Mouse (Mus musculus) yolk sac, embryonic 10.5 days (tissue): ENCODE data around the gene Baz1b.

ENCODE experiments used
- DNase-seq: peaks from one replicate; pipeline ENCODE4 v3.0.0-alpha.2; 2017; ENCODE audit warnings: low spot score

Baz1b gene

DNA sequence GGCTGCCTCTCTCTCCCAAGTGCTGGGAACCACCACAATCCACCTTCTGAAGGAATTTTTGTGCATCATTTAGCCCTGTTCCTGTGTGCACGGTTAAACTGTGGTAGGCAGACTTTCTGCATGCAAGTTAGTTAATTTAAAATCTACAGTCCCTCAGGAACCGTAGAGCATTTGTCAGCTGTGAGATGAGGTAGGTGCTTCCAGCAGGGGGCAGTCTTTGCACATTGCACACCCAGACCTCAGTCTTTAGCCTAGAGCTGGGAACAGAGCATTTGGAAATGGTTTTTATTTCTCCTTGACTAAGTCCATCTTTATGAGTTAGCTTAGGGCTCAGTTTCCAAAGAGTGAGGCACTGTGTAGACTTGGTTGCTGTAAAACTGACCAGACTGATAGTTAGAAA lies 49.5 kb downstream of the Baz1b start:
- peak; percentile 36 for DNase-seq

DNA sequence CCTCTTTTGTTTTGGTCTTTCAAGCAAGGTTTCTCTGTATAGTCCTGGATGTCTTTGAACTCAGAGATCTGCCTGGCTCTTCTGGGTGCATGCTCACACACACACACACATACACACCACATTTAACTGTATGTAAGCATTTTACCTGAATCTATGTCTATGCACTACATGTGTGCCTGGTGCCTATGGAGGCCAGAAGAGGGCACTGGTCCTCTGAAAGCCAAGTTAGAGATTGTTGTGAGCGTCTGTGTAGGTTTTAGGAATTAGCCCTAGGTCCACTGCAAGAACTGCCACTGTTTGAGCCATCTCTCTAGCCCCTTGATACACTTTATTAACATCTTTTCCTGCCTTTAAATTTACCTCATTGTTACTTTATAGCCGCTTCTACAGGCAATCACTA lies 51.8 kb downstream of the Baz1b start:
- no peak for DNase-seq

DNA sequence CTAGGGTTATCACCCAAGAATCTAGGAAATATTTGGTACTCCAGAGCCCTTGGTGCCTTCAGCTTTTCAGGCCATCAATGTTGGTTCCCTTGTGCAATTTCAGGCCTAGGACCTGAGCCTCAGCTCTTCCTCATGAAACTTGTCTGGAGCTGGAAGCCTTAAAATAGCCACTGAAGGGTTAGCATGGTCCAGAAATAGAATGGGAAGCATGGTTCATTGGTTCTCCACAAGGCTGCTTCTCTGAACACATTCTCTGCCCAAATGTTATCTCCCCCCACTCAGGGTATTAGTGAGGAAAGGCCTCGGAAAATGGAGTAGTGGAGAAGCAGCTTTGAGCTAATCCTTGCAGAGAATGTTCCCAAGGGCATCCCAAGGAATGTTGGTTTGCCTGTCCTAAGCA lies 54.4 kb downstream of the Baz1b start:
- no peak for DNase-seq

DNA sequence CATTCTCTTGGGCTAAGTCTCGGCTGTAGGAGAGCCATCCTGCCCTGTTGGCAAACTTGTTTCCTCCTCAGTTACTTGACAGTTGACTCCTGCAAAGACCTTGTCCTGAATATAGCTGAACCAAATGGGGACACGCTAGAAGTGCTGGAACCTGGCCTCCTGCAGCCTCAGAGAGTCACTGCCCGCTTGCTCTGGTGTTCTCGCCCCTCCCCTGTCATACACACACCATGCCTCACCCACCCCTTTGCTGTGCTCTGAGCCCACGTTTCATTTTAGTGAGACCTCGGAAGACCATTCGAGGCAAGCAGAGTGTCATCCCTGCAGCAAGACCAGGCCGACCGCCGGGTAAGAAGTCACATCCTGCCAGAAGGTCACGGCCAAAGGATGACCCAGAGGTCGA lies 55.1 kb downstream of the Baz1b start:
- DNase-seq = no peak

DNA sequence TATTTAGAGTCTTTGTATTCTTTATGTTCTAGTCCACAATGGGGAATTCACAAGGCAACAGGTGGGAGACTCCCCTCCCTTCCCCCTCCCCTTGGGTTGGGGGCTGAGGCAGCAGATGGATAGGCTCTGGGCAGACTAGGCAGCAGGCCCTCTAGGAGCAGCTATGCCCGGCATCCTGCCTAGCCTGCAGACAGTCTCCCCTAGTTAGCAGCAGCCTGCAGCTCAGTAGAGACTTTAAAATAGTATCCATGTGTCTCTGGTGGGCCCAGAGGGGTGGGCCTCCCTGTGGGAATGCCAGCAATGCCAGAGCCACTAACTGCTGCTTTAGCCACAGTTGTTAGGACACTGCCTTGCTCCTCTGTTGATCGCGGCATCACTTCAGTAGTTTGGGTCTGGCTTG lies 55.5 kb downstream of the Baz1b start:
- DNase-seq = no peak

DNA sequence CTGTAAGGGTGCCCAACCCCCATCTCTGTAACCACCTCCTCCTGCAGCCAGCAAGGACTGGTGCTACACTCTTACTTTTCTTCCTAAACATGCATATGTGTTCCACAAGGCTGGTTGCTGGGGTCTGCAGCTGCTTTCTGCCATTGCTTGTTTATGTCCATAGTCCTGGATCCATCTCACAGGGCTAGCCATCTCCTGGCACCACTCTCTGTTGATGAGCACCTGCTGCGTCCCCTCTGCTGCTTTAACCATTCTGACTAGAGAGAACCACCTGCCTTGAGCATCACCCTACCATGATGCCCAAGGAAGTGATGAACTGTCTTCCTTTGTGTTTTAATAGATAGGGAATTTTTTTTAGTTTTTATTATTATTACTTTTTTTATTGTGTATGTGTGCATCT lies 56.1 kb downstream of the Baz1b start:
- DNase-seq = no peak

DNA sequence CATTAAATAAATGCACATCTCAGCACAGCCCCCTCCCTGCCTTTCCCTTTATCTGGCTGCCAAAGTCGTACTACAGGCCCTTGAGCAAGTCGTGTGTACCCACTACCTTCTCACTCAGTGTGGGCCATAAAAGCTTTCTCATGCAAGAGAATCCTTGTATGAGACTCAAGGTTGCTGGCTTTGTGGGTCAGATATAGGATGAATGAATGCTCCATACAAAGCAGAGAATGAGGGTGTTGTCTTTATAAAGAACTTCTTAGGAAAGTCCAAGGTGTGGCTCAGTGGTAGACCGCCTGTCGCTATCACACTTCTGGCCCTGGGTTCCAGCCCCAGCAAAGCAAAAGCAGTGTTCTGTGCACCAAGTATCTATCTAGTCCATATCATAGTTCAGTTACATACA lies 59.5 kb downstream of the Baz1b start:
- no peak for DNase-seq

DNA sequence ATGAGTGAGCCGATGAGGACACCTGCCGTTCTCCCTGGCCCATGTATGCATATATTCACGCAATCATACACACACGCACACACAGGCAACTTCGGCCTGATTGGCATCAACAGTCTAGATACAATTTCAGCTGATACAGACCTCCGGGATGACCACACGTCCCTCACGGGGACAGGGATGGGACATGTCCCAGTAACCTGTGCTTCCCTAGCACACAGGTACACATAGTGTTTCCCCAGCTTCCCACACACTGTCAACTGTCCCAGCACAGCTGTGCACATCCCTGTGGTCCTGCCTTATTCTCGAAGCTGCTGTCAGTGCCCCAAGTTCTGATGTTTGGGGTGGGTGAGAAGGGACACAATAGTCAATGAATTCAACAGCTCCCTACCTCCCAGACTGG lies 60.3 kb downstream of the Baz1b start:
- DNase-seq = no peak

DNA sequence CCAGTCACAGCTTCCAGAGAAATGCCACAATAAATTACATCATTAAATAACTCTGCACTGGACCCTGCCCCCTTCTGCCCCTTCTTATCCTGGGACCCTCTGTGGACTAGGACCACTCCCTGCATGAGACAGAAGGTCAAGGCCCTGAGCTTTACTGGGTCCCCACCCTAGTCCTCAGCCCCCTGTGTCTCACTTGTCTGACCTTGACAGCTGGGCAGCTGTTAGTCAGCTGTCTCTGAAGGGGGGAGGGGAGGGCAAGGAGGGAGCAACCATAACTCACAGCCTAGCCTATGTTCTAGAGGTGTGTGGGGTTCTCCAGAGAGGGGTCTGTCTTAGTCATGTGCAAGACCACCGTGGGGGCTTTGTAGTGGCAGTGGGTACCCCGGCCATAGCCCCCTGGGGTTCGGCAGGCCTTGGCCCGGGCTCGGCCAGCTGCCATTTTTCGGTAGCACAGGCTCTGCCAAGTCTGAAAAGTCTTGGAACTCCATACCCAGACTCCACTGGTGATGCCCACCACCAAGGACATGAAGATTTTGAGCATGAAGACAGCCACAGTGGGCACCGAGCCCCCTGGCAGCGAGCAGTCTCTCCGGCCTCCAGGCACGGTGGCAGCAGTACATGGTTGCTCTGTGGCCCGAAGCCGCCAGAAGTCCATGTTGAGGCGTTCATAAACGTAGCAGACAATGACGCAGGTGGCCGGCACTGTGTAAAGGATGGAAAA lies 62.1 kb downstream of the Baz1b start:
- no peak for DNase-seq

DNA sequence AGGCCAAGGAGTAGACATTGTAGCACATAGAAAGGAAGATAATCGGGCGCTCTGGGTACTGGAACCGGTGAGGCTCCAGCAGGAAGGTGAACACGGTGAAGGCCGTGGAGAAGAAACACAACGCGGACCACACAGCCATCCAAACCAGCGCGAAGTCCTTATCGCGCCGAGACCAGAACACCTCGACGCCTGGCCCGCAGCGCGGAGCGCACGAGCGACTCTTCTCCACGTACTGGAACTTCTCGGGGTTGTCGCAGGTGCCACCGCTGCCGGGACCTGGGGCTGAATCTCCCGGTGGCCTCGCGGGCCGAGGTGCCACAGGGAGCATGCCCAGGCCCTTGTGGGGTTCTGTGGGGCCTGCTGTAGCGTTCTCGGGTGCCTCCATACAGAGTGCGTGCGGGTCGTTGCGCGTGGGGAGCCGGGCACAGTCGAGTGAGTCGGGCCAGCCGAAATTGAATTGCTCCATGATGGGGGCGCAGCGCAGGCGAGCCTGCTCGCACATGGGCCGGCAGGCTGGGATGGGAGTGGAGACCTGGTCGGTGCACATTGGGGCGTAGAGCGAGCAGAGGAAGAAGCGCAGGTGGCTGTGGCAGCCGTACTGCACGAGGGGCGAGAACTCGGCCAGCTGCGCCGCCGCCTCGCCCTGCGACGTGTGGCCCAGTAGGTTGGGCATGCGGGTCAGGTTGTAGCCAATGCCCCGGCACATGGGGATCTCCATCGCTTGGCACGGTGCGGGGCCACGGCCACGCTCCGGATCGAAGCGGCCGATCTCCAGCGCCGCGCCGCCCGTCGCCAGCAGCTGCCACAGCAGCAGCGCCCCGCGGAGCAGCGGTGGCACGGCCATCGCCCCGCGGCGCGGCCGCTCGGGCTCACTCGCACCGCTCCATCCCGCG lies 63.4 kb downstream of the Baz1b start:
- DNase-seq = no peak

DNA sequence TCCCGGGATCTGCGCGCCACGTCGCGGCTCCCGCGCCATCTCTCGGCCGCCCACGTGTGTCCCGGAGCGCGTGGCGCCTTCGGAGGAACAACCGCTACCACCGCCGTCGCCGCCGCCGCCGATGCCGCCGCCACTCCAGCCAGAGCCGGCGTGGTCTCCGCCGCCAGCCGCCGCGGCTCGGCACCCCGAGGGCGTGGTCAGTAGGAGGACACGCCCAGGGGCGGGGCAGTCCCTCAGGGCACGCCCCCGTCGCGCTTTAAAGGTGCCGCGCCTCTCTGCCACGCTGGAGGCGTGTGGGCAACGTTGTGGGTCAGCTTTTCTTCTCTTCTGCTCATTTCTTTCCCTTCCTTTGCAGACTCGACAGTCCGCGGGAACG lies 64.0 kb downstream of the Baz1b start, which contains the start of gene Fzd9:
Fzd9 (minus strand) TSS at position 152 of the 376 bp plus-strand sequence.
- peak; percentile 81 for DNase-seq

DNA sequence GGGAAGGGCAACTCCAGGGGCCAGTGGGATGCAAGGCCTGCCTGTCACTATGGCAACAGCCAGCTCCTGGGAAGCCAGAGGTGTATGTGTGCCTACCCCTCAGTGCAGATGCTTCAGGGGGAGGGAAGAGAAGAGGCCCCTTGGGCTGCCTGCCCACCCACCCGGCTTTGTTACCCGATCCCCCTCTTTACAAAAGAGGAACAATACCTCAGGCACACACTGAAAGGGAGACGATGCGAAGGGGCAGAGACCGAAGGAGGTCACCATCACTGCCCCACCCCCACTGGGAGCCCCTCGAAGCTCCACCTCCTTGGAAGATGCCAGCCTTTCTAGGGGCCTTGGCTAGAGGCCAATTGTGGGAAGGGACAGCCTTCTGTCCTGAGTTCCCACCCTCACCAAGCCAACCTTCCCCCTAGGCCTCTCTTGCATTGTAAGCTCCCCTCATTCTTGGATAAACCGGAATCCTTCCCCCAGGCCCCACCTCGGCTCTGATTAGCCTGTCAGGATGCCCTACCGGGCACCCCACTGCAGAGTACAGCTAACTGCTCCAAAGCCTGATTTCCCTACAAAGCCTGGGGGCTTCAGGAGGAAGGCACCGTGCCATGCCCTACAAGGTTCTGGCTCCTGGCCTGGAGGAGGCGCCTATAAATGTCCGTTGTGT lies 66.8 kb downstream of the Baz1b start:
- DNase-seq = no peak

DNA sequence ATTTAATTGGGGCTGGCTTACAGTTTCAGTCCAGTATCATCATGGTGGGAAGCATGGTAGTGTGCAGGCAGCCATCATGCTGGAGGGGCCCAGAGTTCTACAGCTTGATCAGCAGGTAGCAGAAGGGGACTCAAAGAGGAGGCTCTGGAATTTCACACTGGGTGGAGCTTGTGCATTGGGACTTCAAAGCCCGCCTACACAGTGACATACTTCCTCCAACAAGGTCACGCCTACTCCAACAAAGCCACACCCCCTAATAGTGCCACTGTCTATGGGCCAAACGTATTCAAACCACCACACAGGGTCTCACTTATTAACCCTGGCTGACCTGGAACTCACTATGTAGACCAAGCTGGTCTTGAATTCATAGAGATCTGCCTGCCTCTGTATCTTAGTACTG lies 69.1 kb downstream of the Baz1b start:
- DNase-seq = no peak

DNA sequence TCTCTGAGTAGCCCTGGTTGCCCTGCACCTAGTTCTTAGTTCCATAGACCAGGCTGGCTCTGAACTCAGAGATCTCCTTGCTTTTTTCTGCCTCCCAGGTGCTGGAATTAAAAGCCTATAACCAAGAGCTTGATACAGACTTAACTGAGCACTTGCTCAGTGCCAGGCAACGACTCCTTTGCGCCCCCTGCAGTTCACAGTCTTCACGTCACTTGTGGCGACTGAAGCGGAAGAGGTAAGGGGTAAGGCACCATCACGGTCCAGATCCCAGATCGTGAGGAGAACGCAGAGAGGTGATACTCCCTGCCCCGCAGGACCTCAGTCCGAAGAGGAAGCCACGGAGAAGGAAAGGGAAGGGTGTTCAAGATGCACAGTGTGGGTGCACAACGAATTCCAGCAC lies 70.5 kb downstream of the Baz1b start:
- DNase-seq = no peak

DNA sequence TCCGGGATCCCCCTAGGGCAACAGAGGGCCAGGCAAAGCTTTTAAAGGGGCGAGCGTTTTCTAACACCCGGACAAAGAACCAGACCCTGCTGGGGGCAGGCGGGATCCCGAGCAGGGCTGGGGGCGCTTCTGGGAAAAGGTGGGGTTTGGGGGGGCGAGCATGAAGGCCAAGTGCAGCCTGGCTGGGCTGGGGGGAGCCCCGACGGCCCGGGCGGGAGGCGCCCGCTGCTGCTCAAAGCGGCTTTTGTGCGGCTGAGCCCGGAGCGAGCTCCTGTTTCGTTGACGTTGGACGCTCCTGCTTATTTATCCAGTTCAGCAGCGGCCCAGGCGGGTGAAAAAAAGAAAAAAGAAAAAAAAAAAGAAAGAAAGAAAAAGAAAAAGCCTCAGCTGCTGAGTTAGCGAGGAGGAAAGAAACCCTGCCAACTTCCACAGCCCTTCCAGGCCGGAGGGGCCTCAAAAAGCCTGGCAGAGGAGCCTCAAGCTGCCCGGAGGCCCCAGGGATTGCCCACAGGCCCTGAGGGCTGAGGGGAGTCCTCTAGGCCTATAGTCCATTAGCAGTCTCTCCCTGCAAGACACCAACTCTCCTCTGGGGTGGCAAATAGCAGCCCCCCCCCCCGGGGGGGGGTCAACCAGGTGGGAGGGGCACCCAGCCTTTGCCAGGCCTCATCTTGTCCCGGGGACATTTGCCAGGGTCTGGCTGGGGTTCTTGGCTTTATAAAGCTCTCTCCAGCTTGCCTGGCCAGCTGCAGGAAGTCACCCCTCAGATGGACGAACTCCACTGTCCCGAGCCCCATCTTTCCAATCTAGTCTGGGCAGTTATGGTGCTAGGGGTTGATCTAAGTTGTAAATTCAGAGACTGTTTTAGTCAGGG lies 71.5 kb downstream of the Baz1b start:
- DNase-seq = no peak

DNA sequence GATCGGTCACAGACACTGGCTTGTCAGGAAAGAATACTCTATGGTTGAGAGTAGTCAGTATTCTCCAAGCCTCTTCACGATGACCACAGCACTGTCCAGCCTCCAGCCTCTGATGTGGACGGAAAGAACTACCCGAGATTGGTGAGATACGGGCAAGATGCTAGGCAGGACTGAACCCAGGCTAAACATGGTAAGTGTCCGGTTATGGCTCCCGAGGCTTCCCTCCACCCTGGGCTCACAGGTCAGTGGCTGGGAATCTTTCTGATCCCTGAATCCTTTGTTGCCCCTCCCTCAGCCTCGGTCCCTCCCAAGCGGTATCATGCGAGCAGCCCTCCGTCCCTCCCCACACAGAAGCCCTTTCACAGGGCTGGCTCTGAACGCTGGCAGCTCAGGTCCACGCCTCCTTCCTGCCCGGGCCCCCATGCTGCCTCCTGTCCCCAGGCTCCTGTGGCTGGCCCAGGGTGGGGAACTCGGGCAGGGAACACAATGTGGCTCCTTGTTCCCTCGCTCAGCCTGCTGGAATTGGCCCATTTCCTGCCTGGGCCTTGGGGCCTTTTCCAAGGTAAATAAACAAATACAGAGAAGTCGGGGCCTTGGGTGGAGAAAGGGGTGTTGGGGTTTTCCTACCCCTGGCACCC lies 76.9 kb downstream of the Baz1b start:
- DNase-seq = no peak

DNA sequence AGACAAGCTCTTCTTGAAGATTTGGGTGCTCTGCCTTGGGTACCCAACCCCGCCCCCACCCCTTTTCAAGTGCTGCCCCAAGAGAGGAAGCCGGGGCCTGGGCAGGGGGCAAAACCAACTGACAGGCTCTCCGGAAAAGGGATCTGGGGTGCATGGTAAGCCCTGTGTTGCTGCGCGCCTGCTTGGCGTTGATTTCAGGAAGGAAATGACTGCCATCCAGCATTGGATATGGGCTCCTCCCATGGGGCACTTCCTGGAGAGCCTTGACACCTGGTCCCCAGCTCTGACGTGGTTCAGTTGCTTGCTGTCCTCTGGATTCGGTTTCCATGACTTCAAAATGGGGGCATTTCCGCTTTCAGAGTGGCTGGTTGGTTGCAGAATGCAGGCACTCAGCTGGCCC lies 77.5 kb downstream of the Baz1b start:
- DNase-seq = no peak

DNA sequence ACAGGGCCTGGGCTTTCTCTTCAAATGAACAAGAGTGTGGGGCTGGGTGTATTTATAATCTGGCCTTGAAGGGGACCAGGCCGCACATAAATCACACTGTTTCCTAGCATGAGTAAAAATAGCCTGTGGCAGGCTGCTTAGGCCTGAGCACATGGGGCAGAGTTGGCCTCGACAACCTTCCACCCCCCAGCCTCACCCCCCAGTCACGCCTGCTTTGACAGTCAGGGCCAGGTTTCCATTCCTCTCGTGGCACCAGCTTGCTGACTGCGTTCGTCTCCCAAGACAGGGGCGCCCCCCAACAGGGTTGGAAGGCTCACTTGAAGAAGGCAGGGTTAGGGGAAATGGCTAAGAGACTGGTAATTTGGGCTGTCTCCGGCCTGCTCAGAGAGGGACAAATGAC lies 82.4 kb downstream of the Baz1b start:
- DNase-seq = no peak

DNA sequence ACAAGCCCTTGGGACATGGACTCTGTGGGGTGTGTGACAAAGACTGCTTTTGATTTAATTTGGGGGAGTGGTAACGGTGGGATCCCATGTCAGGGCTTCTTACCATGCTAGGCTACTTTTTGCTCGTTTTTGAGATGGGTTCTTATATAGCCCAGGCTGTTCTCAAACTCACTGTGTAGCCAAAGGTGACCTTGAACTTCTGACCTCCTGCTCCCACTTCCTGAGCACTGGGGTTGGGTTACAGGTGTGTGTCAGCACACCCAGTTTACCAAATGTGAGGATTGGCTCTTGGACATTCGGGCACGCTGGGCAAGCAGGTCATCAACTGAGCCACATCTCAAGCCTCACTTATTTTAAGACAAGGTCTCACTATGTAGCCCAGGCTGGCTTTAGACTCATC lies 83.3 kb downstream of the Baz1b start:
- no peak for DNase-seq

DNA sequence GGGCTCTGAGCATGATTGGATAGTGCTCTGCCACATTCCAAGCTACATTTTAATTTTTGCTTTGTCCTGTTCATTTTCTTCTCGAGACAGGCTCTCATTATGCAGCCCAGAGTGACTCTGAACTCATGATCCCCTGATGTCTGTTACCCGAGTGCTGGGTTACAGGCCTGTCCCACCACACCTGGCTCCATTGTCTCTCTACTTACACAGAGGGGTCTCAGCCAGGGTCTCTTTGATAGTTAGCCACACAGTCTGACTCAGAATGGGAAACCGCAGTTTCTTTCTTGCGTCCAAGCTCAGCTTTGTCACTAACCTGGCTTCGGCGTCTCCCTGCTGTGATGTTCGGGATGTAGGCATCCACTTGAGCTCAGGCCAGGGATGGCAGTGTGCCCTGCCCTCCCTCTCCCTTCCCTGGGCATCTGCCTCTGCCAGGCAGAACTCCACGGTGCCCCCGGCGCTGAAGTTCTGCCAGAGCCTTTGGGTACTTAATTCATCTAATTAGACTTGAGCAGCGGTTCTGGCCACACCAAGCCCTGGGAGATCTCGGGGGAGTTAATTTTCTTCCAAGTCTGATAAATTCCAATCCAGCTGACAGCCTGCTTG lies 84.6 kb downstream of the Baz1b start:
- DNase-seq = no peak
